Mouse (Mus musculus) frontal cortex, postnatal 25 days (tissue): ENCODE data around the gene Limk2.
A peak's percentile ranks its signal among the peaks of the same experiment; 100 is the strongest.

Experiments used
- DNase-seq, 2 experiments: peaks; one replicate each; pipeline ENCODE4 v3.0.0; 2022; ENCODE audit warnings: low spot score in 2 of 2

Gene Limk2

DNA sequence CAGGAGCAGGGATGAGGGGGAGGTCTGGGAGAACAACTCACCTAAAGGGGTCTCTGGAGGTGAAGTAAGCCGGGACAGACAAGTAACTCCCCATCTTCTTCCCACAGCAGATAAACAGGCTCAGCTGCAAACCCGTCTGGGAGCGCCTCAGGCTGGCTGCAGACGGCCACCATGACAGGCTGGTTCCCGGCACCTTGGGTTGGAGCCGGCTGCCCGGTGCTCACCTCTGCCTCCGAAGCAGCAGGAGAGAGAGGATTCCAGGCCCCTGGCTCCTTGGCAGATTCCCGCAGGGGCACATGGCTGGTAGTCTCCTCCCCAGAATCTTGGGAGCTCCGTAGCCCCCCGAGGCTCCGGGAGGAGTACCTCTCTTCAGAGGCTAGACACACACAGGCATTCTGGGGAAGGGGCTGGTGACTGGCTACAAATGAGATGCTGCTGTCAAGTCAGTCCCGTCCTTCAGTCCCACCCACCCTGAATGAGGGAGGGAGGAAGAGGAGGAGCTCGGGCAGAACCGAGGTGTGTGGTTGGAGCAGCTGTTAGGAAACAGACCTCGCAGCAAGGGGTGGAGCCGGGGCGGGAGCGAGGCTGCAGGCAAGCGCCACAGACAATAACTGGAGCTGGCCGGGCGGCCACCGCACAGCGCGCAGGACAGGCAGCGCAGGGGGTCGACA is 37.9 kb downstream of the Limk2 start:
- peak; percentile 49 to 73 for DNase-seq

DNA sequence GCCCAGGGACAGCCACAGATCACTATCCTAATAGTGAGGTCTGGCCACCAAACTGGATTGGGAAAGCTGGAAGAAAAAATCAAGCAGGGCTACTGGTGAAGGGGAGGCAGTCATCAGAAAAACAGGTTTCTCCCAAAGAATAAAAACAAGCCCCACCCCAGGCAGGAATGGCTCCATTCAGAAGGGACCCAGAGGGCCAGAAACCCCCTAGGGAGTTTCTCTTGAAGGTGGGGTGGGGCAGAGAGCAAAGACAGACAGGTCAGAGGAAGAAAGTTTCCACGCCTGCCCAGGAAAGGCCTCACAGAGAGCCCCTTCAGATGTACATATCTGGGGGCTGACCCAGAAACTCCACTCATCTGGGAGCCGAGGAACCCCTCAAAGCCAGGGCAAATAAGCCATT is 38.8 kb downstream of the Limk2 start:
- DNase-seq: no peak

DNA sequence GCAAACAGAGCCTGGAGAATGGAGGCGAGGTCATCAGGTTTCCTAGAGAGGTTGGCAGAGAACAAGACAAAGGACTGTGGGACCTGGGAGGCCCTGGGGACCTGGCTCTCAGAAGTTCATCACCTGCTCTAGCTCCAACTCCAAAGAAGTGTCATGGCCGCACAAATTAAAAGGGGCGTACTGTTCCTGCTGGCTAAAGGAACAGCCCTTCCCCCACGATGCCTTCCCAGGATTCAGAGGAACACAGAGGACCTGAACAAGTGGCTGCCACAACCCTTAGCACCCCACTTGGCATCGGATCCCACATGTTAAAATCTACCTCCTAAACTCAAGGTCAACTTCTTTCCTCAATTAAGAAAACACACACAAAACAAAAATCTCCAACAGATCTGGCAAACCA is 39.5 kb downstream of the Limk2 start:
- no peak for DNase-seq

DNA sequence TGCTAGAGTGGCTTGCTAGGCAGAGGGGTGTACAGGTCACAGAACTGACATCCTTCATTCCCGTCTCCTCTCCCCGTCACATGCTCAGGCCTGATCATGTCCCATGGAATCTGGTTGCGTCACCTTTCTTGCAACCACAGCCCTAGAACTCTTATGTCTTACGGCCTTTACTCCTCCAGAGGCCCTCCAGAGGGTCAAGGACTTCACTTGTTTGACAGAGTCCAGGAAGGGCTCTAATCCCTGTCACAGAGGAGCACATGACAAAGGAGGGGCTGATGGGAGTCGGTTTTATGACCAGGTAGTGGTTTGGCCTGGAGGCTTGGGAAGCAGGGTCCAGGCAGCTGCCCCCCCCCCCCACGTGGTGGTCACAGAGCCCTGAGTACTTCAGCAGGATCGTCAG is 40.0 kb downstream of the Limk2 start:
- DNase-seq: no peak

DNA sequence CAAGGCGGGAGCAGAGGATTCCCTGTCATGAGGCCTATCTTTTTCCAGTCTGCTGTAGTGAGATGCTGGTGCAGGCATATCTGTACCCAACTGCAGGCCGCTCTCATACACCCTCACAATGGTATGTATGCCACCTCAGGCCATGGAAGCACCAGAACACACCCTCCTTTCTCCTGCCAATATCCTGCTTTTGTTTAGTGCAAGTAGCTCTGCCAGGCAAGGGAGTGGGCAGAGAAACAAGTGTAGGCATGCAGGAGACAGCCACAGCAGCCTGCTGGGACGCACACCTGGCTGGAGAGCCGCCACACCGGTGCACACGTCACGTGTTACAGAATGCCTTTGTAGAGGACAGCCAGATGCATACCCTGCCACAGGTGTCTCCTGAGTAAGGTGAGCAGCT is 42.6 kb downstream of the Limk2 start:
- DNase-seq: no peak

DNA sequence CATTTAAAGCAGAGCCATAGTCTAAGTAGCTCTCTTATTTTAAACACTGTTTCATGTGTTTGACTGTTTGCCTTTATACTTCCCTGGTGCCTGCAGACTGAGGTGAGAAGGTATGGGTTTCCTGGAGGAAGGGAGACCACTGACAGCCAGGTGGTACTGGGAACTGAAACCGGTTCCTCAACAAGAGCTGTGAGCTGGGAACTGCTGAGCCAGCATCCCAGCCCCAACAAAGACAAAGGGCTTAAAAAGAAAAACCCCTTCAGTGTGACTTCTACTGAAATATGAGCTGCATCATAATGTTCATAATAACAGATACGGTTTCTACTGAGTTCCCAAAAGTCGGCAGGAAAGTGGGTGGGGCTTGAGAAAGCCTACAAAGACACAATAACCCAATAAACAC is 46.1 kb downstream of the Limk2 start:
- no peak for DNase-seq

DNA sequence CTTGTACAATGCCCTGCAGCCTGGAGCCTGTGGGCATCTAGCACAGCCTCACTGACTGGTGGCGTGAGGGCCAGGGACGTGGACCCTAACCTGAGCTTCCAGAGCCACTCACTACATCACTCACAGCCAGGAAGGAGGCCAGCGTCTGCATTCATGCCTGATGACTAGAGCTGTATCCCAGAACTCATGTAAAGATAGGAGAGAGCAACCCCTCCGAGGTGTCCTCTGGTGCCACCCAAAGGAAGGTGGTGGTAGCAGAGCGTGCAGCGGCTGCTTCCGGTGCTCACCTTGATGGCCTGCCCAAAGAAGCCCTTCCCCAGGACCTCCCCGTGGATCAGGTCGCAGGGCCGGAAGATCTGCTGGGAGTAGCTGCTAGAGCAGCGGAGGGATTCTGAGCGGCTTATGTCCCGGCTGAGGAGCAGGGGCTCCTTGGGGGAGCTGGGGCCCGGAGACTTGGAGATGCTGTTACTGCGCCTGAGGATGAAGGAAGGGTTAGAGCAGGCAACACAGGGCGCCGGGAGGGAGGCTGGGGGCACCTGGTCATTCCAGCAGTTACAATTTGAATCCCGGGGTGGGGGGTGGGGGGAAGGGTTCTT is 55.9 kb downstream of the Limk2 start:
- DNase-seq: no peak

DNA sequence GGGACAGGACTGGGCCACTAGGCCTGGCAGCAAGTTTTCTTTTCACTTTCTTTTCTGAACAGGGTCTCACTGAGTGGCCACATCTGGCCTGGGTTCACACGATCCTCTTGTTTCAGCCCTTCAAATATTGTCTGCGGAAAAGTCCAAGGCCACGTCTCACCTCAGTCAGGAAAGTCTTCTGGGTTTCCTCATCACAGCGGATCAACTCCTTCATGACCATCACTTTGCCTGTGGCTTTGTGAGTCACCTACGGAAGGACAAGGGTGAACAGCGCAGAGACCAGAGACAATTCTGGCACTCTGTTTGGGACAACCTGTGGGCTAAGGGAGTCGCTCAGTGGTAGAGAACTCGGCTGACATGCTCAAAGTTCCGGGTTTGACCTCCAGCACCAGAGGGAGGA is 56.9 kb downstream of the Limk2 start:
- DNase-seq: no peak

DNA sequence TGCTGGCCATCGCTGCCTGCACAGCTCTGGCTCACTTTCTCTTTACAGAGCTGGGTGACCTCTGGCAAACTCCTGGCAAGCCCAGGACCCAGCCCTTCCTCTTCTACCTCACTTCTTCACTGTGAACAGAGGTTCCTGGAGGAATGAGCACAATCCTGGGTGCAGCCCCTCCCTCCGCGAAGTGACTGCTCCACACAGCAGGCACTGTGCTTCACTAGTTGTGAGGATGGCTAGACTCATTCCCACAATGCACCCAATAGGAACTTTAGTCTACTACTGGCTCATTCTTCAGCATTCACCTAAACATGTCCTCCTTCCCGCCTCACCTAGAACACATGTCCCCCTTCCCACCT is 59.7 kb downstream of the Limk2 start:
- no peak for DNase-seq

DNA sequence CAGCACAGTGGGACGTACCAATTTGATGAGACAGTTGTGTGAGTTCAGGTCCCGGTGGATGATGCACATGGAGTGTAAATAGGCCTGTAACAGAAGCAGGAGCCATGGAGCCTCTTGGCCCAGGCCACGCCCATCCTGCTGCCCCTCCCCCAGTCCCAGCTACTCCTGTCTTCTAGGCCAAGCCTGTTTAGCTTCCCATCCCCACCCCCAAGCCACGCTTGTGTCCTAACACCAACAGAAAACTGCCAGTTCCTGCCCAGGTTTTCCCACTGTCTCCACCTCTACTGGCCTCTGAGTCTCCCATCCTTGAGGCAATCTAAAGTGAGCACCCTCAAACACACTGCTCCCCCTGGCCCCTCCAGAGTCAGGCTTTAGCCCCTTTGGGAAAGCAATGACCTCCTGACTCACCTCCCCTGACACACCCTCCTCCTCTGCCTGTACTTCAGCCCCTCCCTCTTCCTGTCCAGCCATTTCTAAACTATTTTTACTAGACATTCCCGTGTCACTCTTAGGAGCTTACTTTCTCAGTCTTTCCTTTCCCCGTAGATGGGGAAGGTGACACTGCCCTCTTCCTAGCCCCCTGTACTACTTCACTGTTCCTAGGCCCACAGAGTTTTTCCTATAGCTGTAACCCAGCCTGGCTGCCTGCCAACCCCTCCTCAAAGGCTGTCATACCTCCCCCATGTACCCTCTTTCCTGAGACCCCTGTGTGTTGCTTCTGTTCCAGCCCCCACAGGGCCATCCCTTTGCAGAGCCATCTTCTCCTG is 60.2 kb downstream of the Limk2 start:
- DNase-seq: no peak

DNA sequence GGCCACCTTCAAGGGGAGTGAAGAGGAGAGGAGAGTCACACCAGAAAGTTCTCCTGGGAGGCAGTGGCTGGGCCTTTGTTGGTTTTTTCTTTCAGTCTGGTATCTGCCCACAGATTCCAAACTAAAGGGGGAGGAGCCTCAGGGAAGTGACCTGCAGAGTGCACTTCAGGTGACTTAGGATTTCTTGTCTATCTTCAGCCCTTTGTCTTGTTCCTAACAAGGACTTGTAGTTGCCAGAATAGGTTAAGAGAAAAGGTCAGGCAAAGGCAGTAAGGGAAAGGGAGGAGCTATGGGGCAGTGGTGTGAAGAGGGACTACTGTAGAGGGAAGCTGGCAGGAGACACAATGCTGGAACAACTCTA is 61.2 kb downstream of the Limk2 start:
- DNase-seq: no peak

DNA sequence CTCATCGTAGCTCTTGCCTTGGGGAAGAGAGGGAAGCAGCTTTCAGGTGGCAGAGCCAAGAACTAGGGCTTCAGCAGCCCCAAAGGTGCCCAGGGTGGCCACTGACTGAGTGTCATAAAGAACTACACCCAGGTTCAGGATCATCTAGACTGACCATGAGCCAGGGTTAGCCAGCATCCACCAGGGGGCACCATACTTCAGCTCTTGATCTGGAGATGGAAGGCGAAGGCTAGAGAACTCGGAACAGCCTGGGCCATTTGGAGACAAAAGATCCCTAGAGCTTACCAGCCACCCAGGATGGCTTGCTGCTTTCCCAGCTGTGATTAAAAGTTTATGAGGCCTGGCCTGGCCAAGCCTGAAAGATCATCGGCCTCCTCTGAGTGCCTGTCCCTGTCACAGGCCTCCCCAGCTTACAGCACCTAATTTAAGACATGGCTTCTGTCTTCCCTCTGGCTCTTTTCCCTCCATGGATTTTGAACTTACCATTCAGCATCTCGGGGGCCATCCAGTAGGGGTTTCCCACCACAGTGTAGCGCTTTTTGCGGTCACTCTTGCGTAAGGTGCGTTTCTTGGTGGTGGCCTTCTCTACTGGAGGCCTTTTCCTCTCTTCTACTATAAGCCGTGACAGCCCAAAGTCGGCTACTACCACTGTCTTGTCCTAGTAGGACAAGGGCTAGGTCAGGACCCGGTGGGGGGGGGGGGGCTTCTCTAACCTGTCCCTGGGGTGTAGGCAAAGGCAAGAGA is 61.7 kb downstream of the Limk2 start:
- DNase-seq: peak; percentile 75 to 80

DNA sequence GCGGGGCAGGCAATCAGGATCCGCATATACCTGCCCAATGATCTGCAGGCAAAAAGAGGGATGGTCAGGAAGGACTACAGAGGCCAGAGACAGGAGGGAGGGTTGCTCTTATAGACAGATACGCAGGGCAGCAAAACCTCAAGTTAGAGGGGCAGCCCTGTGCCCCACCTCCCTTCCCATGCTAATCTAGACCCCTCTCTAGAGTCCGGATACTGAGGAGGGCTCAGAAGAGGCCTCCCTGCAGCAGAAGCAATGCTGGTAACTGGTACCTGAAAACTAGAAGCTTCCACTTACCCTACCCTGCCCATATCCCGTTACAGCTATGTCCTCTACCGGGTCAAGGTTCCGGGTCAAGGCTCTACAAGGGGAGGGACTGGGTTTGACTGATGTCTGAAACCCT is 62.6 kb downstream of the Limk2 start:
- DNase-seq: no peak

DNA sequence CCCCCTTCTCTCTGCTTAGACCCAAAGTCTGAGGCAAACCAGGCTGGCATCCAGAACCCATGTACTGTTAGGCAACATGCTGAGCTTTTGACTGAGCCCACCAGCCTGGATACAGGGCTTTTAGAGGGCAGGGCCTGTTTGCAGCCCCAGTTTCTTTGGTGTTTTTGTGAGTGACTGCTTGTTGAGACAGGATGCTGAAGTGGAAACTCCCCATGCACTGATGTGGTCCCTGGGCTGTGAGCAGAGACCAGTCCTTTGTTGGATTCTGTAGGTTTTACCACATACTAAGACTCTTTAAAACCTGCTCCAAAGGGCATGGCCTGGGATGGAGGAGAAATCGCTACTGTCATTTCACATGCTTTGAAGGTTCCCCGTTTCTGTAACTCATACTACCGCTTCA is 64.1 kb downstream of the Limk2 start:
- no peak for DNase-seq

DNA sequence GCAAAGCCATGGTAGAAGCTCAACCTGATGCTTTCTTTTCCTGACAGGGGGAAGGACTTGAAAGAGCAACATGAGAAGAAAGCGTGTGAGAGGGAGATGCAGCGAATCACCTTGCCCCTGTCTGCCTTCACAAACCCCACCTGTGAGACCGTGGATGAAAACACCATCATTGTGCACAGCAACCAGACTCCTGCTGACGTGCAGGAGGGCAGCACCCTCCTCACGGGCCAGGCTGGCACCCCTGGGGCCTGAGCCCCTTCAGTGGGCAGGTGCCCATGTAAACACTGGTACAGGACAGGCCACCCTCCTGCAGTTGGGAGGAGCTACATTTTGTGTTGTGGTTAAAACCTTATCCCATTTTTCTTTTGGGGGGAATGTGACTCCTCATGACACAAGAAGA is 67.5 kb downstream of the Limk2 start:
- no peak for DNase-seq

DNA sequence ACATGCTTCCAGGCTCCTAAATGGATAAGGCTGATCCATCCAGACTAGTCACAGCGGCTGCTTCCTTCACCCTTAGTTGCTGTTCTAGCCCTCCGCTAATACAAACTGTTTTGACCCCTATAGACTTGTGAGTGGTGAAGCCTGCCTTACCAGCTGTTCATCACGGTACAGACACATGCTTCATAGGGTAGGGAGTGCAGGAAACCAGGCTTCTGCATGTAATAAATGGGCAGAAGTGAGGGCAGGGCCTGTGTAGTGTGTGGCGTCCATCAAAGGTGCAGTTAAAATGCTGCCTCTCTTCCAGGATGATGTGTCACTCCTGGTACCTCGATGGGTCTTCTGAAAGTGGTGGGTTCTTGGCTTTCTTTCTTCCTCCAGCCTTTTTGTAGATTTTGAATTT is 71.0 kb downstream of the Limk2 start:
- no peak for DNase-seq

DNA sequence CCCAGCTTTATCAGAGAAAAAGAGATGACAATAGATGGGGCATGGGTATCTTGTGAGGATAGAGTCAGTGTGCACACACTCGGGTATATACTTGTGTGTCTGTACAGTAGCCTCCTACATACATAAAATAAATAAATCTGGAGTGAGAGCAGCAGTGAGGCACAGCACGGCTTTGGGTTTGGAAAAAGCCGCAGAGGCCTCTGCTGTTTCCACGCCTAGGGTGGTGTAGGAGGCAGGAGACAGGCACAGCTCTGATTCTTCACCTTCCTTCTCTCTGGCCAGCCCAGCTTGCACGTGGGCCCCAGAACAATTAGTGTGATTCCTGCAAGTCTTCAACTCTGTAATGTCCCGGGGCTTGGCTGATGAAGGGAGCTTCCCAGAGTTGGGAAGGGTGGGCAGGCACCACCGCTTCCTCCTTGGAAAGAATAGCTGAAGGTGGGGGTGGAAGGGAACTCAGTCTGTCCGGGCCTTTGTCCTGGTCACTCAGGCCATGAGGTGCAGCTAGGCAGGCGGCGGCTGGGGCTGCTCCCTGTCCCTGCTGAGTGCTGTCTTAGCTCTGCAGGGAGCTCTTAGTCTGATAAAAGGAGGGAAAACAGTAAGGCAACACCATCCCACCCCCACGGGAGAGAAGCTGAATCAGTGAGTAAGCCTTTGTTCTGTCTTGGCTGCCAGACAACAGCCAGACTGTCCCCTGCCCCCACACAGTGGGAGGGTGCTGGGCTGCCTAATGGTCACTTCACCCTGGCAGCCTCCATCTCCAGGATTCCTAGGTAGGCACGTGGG is 71.6 kb downstream of the Limk2 start:
- peak in 1 of 2 experiments; percentile 55 for DNase-seq

DNA sequence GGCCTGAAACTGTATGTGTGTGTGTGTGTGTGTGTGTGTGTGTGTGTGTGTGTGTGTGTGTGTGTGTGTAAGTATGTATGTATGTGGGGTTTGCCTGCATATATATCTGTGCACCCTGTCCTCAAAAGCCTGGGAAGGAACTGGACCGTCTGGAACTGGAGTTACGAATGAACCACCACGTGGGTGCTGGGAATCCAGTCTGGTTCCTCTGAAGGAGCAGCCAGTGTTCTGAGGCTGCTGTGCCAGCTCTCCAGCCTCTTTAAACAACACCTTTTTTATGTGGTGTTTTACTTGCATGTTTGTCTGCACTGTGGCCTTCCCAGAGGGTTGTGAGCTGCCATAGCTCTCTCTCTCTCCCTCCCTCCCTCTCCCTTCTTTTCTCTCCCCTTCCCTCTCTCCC is 72.4 kb downstream of the Limk2 start:
- DNase-seq: no peak

DNA sequence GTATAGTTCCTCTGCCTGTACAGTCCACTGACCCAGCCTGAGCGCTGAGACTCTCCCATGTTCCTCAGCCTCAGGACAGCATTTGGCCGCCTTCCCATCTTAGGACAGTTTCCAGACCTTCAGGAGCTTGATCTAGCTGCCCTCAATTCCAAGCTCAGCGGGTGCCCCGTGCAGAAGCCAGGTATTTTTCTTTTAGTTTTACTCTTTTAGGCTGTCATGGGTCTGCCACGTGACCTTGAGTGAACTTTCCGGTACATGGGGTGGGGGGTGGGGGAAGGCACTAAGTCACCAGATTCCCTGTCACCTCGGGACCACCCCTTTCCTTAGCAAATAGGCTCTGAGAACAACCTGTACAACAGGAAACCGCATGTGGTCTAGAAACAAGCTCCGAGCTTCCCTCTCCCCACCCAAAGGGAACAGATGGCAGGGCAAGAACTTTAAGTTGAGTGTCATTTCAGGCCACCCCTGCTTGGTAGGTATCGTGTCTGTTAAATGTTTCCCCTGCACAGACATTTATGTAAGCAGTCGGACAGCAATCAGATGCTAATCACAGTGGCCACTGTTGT is 73.3 kb downstream of the Limk2 start:
- DNase-seq: no peak

DNA sequence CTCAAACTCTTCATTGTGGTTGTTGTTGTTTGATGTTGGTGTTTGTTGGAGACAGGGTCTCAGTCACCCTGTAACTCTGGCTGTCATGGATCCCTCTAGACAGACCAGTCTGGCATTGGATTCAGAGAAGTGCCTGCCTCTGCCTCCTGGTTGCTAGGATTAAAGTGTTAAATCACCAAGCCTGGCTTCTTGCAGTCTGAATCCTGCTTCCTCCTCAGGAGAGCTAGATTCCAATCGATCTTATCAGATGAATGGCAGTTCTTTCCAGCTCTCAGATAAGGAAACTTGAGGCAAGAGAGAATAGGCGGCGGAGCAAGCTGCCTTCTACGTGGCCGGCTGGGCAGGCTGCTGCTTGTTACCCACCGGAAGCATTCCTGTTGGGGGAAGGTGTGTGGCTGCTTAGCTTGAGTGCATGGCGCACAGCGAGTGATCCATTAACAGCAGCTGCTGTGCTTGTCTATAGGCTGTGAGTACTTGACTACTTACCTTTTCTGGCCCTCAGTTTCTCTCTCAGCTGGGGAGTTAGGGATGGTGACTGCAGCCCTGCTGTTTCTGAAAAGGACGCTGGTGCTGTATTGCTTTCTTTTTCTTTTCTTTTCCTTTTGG is 74.2 kb downstream of the Limk2 start:
- no peak for DNase-seq

DNA sequence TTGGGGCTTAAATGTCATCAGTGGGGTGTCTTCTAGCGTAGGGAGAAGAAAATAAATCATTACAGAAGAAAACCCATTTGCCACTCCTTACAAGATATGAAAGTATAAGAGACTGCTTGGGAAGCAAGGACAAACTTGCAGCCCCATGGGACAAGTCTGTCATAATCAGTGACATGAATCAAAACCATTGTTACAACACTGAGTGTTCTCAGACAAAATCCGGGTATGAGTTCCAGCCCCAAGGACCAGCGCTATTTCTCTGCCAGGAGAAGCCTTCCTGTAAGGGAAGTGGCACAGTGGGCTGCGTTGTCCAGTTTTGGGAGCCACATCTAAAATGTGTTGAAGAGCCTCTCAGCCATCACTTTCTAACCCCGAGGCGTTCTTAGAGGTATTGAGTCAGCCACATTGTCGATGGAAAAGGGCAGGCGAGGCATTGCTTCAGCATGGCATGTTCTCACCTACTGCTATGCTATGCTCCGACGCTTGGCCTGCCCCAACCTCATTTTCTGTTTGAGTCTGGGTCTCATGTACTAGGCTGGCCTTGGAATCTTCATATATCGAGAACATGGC is 74.8 kb downstream of the Limk2 start:
- DNase-seq: no peak
